Mouse (Mus musculus): ENCODE data around the gene Pdzrn3. TPM values are rescaled to one million over a fixed set of nuclear protein-coding genes. Genes with fewer than 3 reads are reported as not detected.

Pdzrn3 gene
- total and polyA plus RNA-seq, 2 experiments from 2014 or later, result 10.7 to 29.1 TPM

DNA sequence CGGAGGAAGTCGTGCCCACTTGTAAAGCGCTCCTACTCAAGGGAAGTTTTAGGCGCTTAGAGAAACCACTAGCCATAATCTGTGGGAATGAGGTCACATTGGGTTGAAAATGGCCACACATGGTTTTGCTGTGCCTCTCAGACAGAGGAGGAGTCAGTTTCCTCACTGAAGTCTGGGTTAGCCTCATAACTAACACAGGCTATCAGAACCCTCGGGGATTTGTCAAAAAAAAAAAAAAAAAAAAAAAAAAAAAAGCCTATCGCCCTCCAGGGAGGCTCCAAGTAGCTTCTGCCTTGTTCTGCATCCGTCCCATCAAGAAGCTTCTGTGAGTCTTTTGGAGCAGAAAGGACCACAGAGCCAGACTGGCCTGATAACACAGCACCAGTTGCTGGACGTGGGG lies 80.7 kb downstream of the Pdzrn3 start:
- H3K27ac ChIP-seq (ENCODE audit: low read depth, low read length), result no peak overlapping the region
- no peaks in the 10 kb centered on the region for H3K9me3 ChIP-seq (ENCODE audit: low read length)
- H3K4me2 ChIP-seq (ENCODE audit: low read depth), result no peak overlapping the region
- H3K36me3 ChIP-seq (ENCODE audit: insufficient read depth), result no peaks in the 10 kb centered on the region
- TF ChIP-seq CTCF (IDR thresholded peaks at IDR 0.05; ENCODE audit: low read depth), result no peak
- H3K27me3 ChIP-seq (ENCODE audit: insufficient read depth, low read length), result no peaks in the 10 kb centered on the region
- no peak overlapping the region for H3K4me3 ChIP-seq (ENCODE audit: low read depth, low read length)
- ATAC-seq (no peak), DNase-seq (no peak)
- WGBS, result 88% methylated on average over 8 of the region's 8 CpGs
- H3K9ac ChIP-seq, result no peak overlapping the region
- no peaks in the 10 kb centered on the region for H3K4me1 ChIP-seq (ENCODE audit: insufficient read depth)

DNA sequence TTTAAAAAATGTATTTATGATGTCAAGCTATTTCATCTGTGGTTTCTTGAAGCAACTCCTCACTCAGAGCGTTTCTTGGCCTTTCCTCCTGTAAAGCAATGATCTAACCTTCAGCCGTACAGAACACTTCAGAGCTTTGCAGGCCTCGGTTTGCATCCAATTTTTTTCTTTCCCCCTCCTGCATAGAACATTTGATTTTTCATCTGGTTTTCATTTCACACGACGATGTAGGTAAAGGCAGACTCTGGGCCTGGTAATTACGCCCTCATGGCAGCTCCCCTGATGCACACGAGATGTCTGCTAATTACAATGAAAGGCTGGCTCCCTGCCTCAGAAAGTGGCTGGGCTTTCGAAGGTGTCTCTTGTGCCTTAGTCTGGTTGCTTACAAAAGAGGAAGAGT lies 81.4 kb downstream of the Pdzrn3 start:
- Histone ChIP-seq H3K4me3 (ENCODE audit: low read depth, low read length) (no peak overlapping the region), H3K9me3 (ENCODE audit: low read length) (no peaks in the 10 kb centered on the region), H3K27me3 (ENCODE audit: insufficient read depth, low read length) (0 out of 2 replicates have a peak, but pooled peaks cover under 1% of the 10 kb centered on the region), H3K36me3 (ENCODE audit: insufficient read depth) (no peaks in the 10 kb centered on the region), H3K9ac (no peak overlapping the region), H3K4me1 (ENCODE audit: insufficient read depth) (no peaks in the 10 kb centered on the region), H3K4me2 (ENCODE audit: low read depth) (no peak overlapping the region), H3K27ac (ENCODE audit: low read depth, low read length) (no peak overlapping the region)
- DNase-seq (no peak), ATAC-seq (no peak)
- TF ChIP-seq CTCF (IDR thresholded peaks at IDR 0.05; ENCODE audit: low read depth), result no peak
- 40% methylated on average over 8 of the region's 8 CpGs for WGBS

DNA sequence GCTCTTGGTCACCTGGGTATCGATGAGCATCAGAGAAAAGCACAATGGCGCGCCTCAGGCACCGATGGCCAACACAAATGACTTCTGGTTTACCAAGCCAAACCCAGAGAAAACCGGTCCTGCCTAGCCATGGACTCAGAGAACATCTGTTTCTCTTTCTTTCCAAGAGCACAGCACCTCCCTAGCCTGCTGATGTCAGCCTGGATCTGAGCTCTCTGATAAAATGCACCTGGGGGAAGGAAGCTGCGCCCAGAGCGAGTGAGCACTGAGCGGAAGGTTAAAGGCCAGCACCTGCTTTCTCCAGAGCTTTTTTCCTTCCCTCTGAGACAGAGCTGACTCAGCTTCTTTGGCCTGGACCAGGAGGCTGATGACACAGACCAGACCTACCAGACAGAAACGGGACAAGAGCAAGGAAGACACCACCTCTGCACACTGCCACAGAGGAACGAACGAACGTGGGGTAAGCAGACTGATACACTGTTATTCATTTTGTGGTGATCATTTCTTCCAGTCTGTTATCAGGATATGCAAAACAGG lies 84.6 kb downstream of the Pdzrn3 start:
- Histone ChIP-seq H3K4me1 (ENCODE audit: insufficient read depth) (no peaks in the 10 kb centered on the region), H3K36me3 (ENCODE audit: insufficient read depth) (no peaks in the 10 kb centered on the region), H3K4me2 (ENCODE audit: low read depth) (no peak overlapping the region), H3K27ac (ENCODE audit: low read depth, low read length) (no peak overlapping the region), H3K27me3 (ENCODE audit: insufficient read depth, low read length) (0 out of 2 replicates have a peak, but pooled peaks cover 5% of the 10 kb centered on the region), H3K9ac (no peak overlapping the region), H3K9me3 (ENCODE audit: low read length) (no peaks in the 10 kb centered on the region), H3K4me3 (ENCODE audit: low read depth, low read length) (no peak overlapping the region)
- no peak for TF ChIP-seq CTCF (IDR thresholded peaks at IDR 0.05; ENCODE audit: low read depth)
- DNase-seq, result no peak
- ATAC-seq, result no peak
- 86% methylated on average over 12 of the region's 12 CpGs for WGBS

DNA sequence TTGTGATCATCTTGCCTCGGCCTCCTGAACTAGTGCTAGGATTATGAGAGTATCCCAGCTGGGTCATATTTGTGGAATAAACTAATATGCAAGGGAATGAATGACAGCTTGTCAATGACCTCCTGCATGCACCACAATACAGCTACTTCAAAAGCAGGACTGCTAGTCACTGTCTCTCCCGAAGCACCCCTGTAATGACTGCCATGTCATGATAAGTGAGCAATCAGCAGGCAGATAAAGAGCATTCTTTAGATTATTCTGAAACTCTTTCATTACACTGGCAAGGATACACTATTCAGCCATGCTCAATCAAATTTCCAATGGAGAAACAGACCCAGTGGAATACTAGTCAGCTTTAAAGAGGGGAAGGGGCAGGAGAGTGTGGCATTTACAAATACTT lies 85.8 kb downstream of the Pdzrn3 start:
- 63% methylated on average over 2 of the region's 2 CpGs for WGBS
- no peak for DNase-seq
- H3K27me3 ChIP-seq (ENCODE audit: insufficient read depth, low read length), result 0 out of 2 replicates have a peak, but pooled peaks cover 5% of the 10 kb centered on the region
- H3K9me3 ChIP-seq (ENCODE audit: low read length), result no peaks in the 10 kb centered on the region
- no peaks in the 10 kb centered on the region for H3K4me1 ChIP-seq (ENCODE audit: insufficient read depth)
- H3K4me2 ChIP-seq (ENCODE audit: low read depth), result no peak overlapping the region
- H3K27ac ChIP-seq (ENCODE audit: low read depth, low read length), result no peak overlapping the region
- ATAC-seq, result no peak
- no peak overlapping the region for H3K4me3 ChIP-seq (ENCODE audit: low read depth, low read length)
- TF ChIP-seq CTCF (IDR thresholded peaks at IDR 0.05; ENCODE audit: low read depth), result no peak
- no peaks in the 10 kb centered on the region for H3K36me3 ChIP-seq (ENCODE audit: insufficient read depth)
- no peak overlapping the region for H3K9ac ChIP-seq

DNA sequence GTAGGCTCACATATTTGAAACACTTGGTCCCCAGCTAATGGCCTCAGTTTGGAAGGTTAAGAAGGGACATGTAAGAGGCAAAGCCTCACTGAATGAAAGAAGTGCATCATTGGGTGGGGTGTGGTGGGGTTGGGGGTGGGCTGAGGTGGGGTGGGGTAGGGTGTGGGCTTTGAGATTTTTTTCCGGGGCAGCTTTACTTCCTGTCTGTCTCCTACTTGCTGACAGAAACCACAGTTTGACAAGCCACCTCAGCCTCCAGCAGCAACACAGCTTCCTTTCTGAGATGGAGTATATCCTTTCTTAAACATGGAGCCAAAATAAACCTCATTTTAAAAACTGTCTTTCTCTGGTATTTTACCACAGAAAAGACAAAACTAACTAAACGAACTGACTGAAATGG lies 87.5 kb downstream of the Pdzrn3 start:
- no peak for TF ChIP-seq CTCF (IDR thresholded peaks at IDR 0.05; ENCODE audit: low read depth)
- WGBS, result 57% methylated on average over 2 of the region's 2 CpGs

DNA sequence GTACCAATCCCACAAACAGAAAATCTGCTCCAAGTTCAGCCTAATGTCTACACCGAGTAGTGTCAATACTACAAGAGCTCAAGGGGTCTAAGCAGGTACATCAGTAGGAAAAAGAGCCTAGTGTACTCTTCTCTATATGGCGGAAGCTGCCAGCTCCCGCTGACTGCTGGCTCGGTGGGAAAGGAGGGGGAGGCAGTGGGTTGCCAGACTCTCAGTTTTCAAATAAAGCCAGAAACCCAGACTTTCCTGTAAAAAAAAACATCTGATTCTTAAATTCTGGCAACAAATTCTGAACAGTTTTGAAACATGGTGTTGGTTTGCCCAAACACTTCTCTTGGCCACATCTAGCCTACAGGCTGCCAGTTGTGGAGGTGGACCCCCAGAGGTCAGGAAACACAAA lies 88.3 kb downstream of the Pdzrn3 start:
- whole genome bisulfite sequencing, result 56% methylated on average over 4 of the region's 4 CpGs
- no peak for TF ChIP-seq CTCF (IDR thresholded peaks at IDR 0.05; ENCODE audit: low read depth)
- H3K36me3 ChIP-seq (ENCODE audit: insufficient read depth), result no peaks in the 10 kb centered on the region

More for the DNA sequence above, 87.5 kb downstream of the Pdzrn3 start:
- Histone ChIP-seq H3K9ac (no peak overlapping the region), H3K4me1 (ENCODE audit: insufficient read depth) (no peaks in the 10 kb centered on the region), H3K27ac (ENCODE audit: low read depth, low read length) (no peak overlapping the region), H3K4me2 (ENCODE audit: low read depth) (no peak overlapping the region), H3K27me3 (ENCODE audit: insufficient read depth, low read length) (0 out of 2 replicates have a peak, but pooled peaks cover 5% of the 10 kb centered on the region), H3K4me3 (ENCODE audit: low read depth, low read length) (no peak overlapping the region), H3K36me3 (ENCODE audit: insufficient read depth) (no peaks in the 10 kb centered on the region), H3K9me3 (ENCODE audit: low read length) (no peaks in the 10 kb centered on the region)
- DNase-seq (no peak), ATAC-seq (no peak)

DNA sequence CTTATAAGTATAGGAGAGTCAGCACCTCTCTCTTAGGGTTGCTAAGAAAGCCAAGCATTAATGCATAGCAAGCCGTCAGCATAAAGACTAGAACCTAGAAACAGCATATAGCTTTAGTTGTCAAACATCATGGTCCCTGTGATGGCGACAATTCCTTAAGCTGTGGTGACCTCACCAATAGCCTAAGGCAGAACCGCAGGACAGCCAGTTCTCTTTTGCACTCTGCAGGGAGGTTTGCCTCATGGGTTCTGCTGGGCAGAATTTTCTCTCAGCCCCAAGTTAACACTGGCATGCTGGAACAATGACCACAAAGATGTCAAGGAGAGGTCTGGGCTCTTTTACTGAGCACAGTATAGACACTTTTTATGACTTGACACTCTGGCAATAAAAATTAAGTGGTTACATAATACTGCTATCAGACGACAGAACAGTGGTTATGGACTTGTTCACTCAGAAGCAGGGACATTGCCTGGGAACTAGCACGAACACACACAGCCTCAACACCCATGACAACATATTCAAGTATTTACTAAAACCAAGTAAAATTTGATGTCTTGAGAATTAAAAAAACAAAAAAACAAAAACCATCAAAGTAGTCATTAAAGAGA lies 90.0 kb downstream of the Pdzrn3 start:
- 84% methylated on average over 5 of the region's 5 CpGs for WGBS
- Histone ChIP-seq H3K9me3 (ENCODE audit: low read length) (no peaks in the 10 kb centered on the region), H3K4me1 (ENCODE audit: insufficient read depth) (no peaks in the 10 kb centered on the region), H3K4me2 (ENCODE audit: low read depth) (no peak overlapping the region), H3K36me3 (ENCODE audit: insufficient read depth) (no peaks in the 10 kb centered on the region), H3K4me3 (ENCODE audit: low read depth, low read length) (no peak overlapping the region), H3K27me3 (ENCODE audit: insufficient read depth, low read length) (0 out of 2 replicates have a peak, but pooled peaks cover 5% of the 10 kb centered on the region), H3K27ac (ENCODE audit: low read depth, low read length) (no peak overlapping the region), H3K9ac (no peak overlapping the region)
- DNase-seq, result no peak
- TF ChIP-seq CTCF (IDR thresholded peaks at IDR 0.05; ENCODE audit: low read depth), result no peak
- no peak for ATAC-seq

More for the DNA sequence above, 88.3 kb downstream of the Pdzrn3 start:
- Histone ChIP-seq H3K4me3 (ENCODE audit: low read depth, low read length) (no peak overlapping the region), H3K4me1 (ENCODE audit: insufficient read depth) (no peaks in the 10 kb centered on the region), H3K27me3 (ENCODE audit: insufficient read depth, low read length) (0 out of 2 replicates have a peak, but pooled peaks cover 5% of the 10 kb centered on the region), H3K9me3 (ENCODE audit: low read length) (no peaks in the 10 kb centered on the region), H3K27ac (ENCODE audit: low read depth, low read length) (no peak overlapping the region), H3K9ac (no peak overlapping the region), H3K4me2 (ENCODE audit: low read depth) (no peak overlapping the region)
- ATAC-seq, result 0 out of 2 replicates have a peak, but pooled peaks have one; percentile 51
- DNase-seq, result peak; percentile 61
